Mouse (Mus musculus) myocyte (in vitro differentiated cells): ENCODE data around the gene Psmb3. TPM values are rescaled to one million over a fixed set of nuclear protein-coding genes. Genes with fewer than 3 reads are reported as not detected.

Experiments
- H3K27me3 ChIP-seq: one replicate; pipeline ENCODE4 v1.6.1; 2011; ENCODE audit not compliant: control insufficient read depth, insufficient read depth, insufficient read length
- H3K36me3 ChIP-seq: one replicate; pipeline ENCODE4 v1.6.1; 2011; ENCODE audit not compliant: control insufficient read depth, insufficient read depth
- H3K4me2 ChIP-seq: one replicate; pipeline ENCODE4 v1.6.1; 2011; ENCODE audit warnings: low read depth, control low read depth
- H3K4me3 ChIP-seq: one replicate; pipeline ENCODE4 v1.5.1; 2011; ENCODE audit warnings: mild to moderate bottlenecking, control low read depth, moderate library complexity
- H3K79me2 ChIP-seq: one replicate; pipeline ENCODE4 v1.6.1; 2011; ENCODE audit not compliant: control insufficient read depth, insufficient read depth
- H3ac ChIP-seq: one replicate; pipeline ENCODE4 v1.6.1; 2011; ENCODE audit not compliant: control insufficient read depth, insufficient read length
- CEBPB ChIP-seq: IDR thresholded peaks from 2 replicates; pipeline ENCODE4 v1.6.1; 2011; ENCODE audit warnings: mild to moderate bottlenecking, moderate library complexity; ENCODE audit not compliant: poor library complexity, insufficient read depth, severe bottlenecking
- E2F4 ChIP-seq: IDR thresholded peaks from one replicate; pipeline ENCODE4 v1.6.1; 2011; ENCODE audit warnings: mild to moderate bottlenecking, control low read depth, moderate library complexity; ENCODE audit not compliant: insufficient read depth
- MAX ChIP-seq: IDR thresholded peaks from one replicate; pipeline ENCODE4 v1.6.1; 2011; ENCODE audit warnings: low read depth, mild to moderate bottlenecking, control low read depth
- MYOD1 ChIP-seq, 3 experiments: IDR thresholded peaks; one replicate each; pipeline ENCODE4 v1.6.1; 2011; ENCODE audit warnings: control low read depth in 2 of 3, low read depth in 2 of 3, mild to moderate bottlenecking in 2 of 3, moderate library complexity in 1 of 3; ENCODE audit not compliant: insufficient read length in 2 of 3, control insufficient read depth in 1 of 3
- MYOG ChIP-seq, 3 experiments: IDR thresholded peaks; one replicate each; pipeline ENCODE4 v1.6.1; 2011; ENCODE audit warnings: control low read depth in 2 of 3, low read depth in 2 of 3, mild to moderate bottlenecking in 2 of 3; ENCODE audit not compliant: insufficient read length in 2 of 3, control insufficient read depth in 1 of 3, insufficient read depth in 1 of 3
- POLR2A ChIP-seq: IDR thresholded peaks from one replicate; pipeline ENCODE4 v1.6.1; 2011; ENCODE audit warnings: low read depth, mild to moderate bottlenecking, control low read depth, moderate library complexity; ENCODE audit not compliant: insufficient read length
- POLR2AphosphoS2 ChIP-seq: IDR thresholded peaks from one replicate; pipeline ENCODE4 v1.6.1; 2011; ENCODE audit warnings: low read depth, control low read depth; ENCODE audit not compliant: insufficient read length
- REST ChIP-seq: IDR thresholded peaks from one replicate; pipeline ENCODE4 v1.6.1; 2011; ENCODE audit warnings: mild to moderate bottlenecking, control low read depth, moderate library complexity; ENCODE audit not compliant: insufficient read depth, insufficient read length
- SRF ChIP-seq: IDR thresholded peaks from one replicate; pipeline ENCODE4 v1.6.1; 2011; ENCODE audit warnings: low read depth; ENCODE audit not compliant: control insufficient read depth, insufficient read length
- TCF12 ChIP-seq: IDR thresholded peaks from one replicate; pipeline ENCODE4 v1.6.1; 2011; ENCODE audit warnings: mild to moderate bottlenecking, control low read depth; ENCODE audit not compliant: poor library complexity, insufficient read depth, severe bottlenecking
- TCF3 ChIP-seq: IDR thresholded peaks from one replicate; pipeline ENCODE4 v1.6.1; 2011; ENCODE audit warnings: low read depth, control low read depth; ENCODE audit not compliant: insufficient read length
- USF1 ChIP-seq: IDR thresholded peaks from one replicate; pipeline ENCODE4 v1.6.1; 2011; ENCODE audit warnings: low read depth, mild to moderate bottlenecking, control low read depth, moderate library complexity
- polyA plus RNA-seq: library from polyadenylated mRNA; unstranded; fragments of >200 nt; fragmentation: generic; extraction: Trizol; gene quantifications from one replicate; pipeline ENCODE4 v1.2.1, GENCODE M21; 2012; ENCODE audit warnings: missing spikeins

The Psmb3 gene
- polyA plus RNA-seq, 1 experiment = 694 TPM

DNA sequence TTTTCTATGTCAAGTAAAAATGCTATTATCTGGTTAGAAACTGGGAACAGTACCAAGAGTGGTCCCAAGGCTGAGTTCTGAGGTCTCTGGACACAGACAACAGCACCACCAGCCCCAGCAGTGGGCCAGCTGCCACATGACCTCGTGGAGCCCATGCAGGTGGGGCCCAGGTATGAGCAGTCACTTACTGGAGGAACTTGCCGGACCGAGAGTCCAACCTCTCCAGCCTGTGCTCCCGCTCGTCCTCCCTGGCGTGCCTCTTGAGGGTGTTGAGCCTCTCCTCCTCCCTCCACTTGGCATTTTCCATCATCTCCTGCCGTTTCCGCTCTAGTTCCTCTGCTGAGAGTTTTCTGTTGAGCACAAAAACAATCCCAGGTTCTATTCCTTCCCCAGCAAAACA, 44.6 kb downstream of the Psmb3 start:
- Histone ChIP-seq H3K27me3 (no peaks in the 10 kb centered on the region), H3K4me3 (no peak overlapping the region), H3K4me2 (no peak overlapping the region), H3K79me2 (peaks cover 15% of the 10 kb centered on the region), H3K36me3 (peaks cover 17% of the 10 kb centered on the region), H3ac (no peak overlapping the region)
- TF ChIP-seq POLR2A = no peak
- no peak for TF ChIP-seq USF1
- no peak for TF ChIP-seq SRF
- no peak for TF ChIP-seq CEBPB
- no peak for TF ChIP-seq REST
- TF ChIP-seq MAX = no peak
- TF ChIP-seq MYOG (IDR thresholded peaks at IDR 0.05; ENCODE audit: control insufficient read depth in 1 of 3, insufficient read depth in 1 of 3, insufficient read length in 2 of 3, low read depth in 2 of 3) = no peak
- no peak for TF ChIP-seq E2F4
- TF ChIP-seq TCF3 = no peak
- TF ChIP-seq POLR2AphosphoS2 = no peak
- no peak for TF ChIP-seq MYOD1 (IDR thresholded peaks at IDR 0.05; ENCODE audit: control insufficient read depth in 1 of 3, insufficient read length in 2 of 3, low read depth in 2 of 3)
- no peak for TF ChIP-seq TCF12

DNA sequence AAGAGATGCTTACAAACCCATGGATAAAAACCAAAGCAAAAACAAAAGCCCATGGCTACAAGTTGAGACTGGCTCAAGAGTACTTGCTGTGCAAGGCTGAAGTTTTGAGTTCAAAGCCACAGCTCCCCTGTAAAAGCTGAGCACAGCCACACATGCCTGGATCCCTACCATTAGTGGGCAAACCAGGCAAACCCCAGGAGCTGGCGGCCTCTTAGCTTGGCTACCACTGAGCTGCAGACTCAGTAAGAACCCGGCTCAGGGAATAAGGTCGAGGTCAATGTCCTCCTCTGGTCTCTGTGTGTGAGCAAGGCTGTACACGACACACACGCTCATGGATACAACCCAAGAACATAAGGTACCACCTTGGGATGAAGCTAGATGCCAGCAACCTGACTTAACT, 45.3 kb downstream of the Psmb3 start:
- H3K27me3 ChIP-seq = no peaks in the 10 kb centered on the region
- H3K4me2 ChIP-seq = no peak overlapping the region
- no peak for TF ChIP-seq REST
- no peak for TF ChIP-seq SRF
- no peak for TF ChIP-seq POLR2A
- TF ChIP-seq MYOD1 (IDR thresholded peaks at IDR 0.05; ENCODE audit: control insufficient read depth in 1 of 3, insufficient read length in 2 of 3, low read depth in 2 of 3) = no peak
- no peak for TF ChIP-seq MYOG (IDR thresholded peaks at IDR 0.05; ENCODE audit: control insufficient read depth in 1 of 3, insufficient read depth in 1 of 3, insufficient read length in 2 of 3, low read depth in 2 of 3)
- TF ChIP-seq MAX = no peak
- TF ChIP-seq CEBPB = no peak
- TF ChIP-seq USF1 = no peak
- no peak for TF ChIP-seq TCF12
- no peak for TF ChIP-seq TCF3
- TF ChIP-seq E2F4 = no peak
- TF ChIP-seq POLR2AphosphoS2 = no peak
- peaks cover 23% of the 10 kb centered on the region for H3K36me3 ChIP-seq
- no peak overlapping the region for H3ac ChIP-seq
- peaks cover 8% of the 10 kb centered on the region for H3K79me2 ChIP-seq
- H3K4me3 ChIP-seq = no peak overlapping the region

DNA sequence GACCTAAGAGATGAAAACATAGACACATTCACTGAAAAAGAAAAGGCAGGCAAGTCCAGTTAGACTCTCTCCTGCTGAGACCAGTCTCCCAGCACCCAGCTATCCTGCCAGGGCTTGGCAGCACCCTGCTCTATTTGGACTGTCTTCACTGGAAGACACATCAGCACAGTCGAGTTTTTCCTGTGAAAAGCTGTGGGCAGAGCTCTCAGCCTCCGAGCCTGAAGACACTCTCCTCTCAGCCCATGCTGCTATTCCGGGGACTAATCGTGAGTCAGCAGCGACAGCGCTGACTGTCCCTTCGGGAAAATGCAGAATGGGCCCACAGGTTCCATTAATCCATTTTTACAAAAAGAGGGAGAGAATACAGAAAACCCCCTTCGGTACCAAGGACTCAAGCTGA, 50.1 kb downstream of the Psmb3 start:
- TF ChIP-seq MAX (no peak), CEBPB (no peak), MYOD1 (IDR thresholded peaks at IDR 0.05; ENCODE audit: control insufficient read depth in 1 of 3, insufficient read length in 2 of 3, low read depth in 2 of 3) (no peak), POLR2AphosphoS2 (no peak), REST (no peak)
- Histone ChIP-seq H3ac (no peak overlapping the region), H3K4me2 (no peak overlapping the region), H3K79me2 (no peaks in the 10 kb centered on the region), H3K27me3 (no peaks in the 10 kb centered on the region), H3K4me3 (no peak overlapping the region), H3K36me3 (peaks cover 44% of the 10 kb centered on the region)

DNA sequence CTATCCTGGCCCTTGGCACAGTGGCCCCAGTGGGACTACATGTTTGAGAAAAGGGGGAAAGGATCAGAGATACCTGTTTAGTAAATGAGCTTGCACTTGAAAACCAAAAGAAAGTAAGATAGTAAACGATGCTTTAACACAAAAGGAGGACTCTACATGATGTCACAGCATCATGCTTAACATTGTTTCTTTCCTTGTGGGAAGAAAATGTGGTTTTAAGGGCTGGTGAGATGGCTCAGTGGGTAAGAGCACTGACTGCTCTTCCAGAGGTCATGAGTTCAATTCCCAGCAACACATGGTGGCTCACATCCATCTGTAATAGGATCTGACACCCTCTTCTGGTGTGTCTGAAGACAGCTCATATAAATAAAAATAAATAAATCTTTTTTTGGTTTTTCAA, 54.9 kb downstream of the Psmb3 start:
- Histone ChIP-seq H3K27me3 (no peaks in the 10 kb centered on the region), H3K36me3 (peaks cover 54% of the 10 kb centered on the region), H3K4me2 (no peak overlapping the region), H3K4me3 (no peak overlapping the region), H3K79me2 (peaks cover 8% of the 10 kb centered on the region), H3ac (no peak overlapping the region)
- no peak for TF ChIP-seq USF1
- TF ChIP-seq MYOG (IDR thresholded peaks at IDR 0.05; ENCODE audit: control insufficient read depth in 1 of 3, insufficient read depth in 1 of 3, insufficient read length in 2 of 3, low read depth in 2 of 3) = no peak

DNA sequence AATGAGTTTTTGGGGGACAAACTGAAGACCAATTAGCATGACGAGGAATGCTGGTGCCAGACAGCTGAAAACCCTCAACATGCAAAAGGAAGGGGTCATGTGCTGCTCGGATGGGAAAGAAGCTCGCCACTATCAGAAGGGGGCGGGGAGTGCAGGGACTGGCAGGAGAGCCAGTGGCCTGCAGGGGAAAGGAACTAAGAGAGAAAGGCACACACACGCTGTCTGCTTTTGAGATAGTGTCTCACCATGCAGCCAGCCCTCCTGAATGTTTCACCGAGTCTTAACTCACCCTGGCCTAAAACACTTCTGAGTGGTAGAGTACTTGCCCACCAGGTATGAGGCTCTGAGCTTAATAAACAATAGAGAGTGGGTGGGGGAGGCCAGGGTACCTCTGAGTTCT, 55.7 kb downstream of the Psmb3 start:
- Histone ChIP-seq H3K36me3 (peaks cover 47% of the 10 kb centered on the region), H3K79me2 (peaks cover 17% of the 10 kb centered on the region), H3ac (no peak overlapping the region), H3K4me2 (no peak overlapping the region), H3K4me3 (no peak overlapping the region), H3K27me3 (no peaks in the 10 kb centered on the region)
- TF ChIP-seq SRF (no peak), USF1 (no peak), MAX (no peak), TCF12 (no peak), POLR2A (no peak), CEBPB (no peak), REST (no peak), E2F4 (no peak), POLR2AphosphoS2 (no peak), TCF3 (no peak), MYOG (IDR thresholded peaks at IDR 0.05; ENCODE audit: control insufficient read depth in 1 of 3, insufficient read depth in 1 of 3, insufficient read length in 2 of 3, low read depth in 2 of 3) (no peak)
